Mouse (Mus musculus): ENCODE measurements at regions not wholly inside any gene's neighbourhood (a gene's known extent, or its start where the extent isn't known, plus 50 kb on each side); places are given as distances from the start of the nearest gene placed in this dataset.

DNA sequence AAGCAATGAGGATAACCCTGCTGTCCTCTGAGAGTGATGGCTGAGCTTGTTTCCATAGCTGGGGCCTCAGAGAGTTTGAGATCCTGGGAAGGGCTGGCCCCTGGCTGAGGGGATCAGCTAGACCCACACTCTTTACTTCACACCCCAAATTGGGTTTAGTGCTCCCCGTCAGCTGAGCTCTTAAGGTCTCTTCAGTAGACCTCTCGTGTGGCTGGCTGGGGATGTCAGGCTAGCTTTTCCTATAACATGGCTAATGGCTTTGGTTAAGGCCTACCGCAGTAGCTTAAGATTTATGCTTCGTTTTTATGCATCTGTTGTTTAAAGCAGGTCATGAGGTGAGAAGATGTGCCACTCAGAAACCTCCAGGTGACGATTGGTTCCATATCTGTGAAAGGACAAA lies 168.8 kb downstream of the Diras2 start:
- no peak for TF ChIP-seq POLR2A (IDR thresholded peaks at IDR 0.05; ENCODE audit: low read depth, low read length)
- no peak for TF ChIP-seq CTCF (IDR thresholded peaks at IDR 0.05; ENCODE audit: extremely low read depth, insufficient read depth, insufficient read length, insufficient replicate concordance)

All from spleen, adult 2 months (tissue).